Mouse (Mus musculus) CD4-positive helper T cell, adult 2 months (primary cell): ENCODE data around the gene 2610318N02Rik.

Experiments
- DNase-seq: peaks from one replicate; pipeline ENCODE4 v3.0.0-alpha.2; 2012; ENCODE audit warnings: low read depth, missing footprints, low spot score

The 2610318N02Rik gene

GRCm38 (mm10) chr16:17110771-17111743 is 13.9 kb downstream of the 2610318N02Rik start, which contains the start of gene Ppil2:
Gene Ppil2, minus strand, starts transcription at chr16:17111257.
- DNase-seq = peak; percentile 79

GRCm38 (mm10) chr16:17104600-17104999 is 20.4 kb downstream of the 2610318N02Rik start:
- no peak for DNase-seq

GRCm38 (mm10) chr16:17102630-17103220 is 22.2 kb downstream of the 2610318N02Rik start:
- DNase-seq = no peak

GRCm38 (mm10) chr16:17096938-17097337 is 28.0 kb downstream of the 2610318N02Rik start:
- no peak for DNase-seq

GRCm38 (mm10) chr16:17088346-17088745 is 36.6 kb downstream of the 2610318N02Rik start:
- DNase-seq = no peak

- DNase-seq = no peak
Measured at GRCm38 (mm10) chr16:17086669-17087193, 38.2 kb downstream of the 2610318N02Rik start.

- DNase-seq = no peak
Measured at GRCm38 (mm10) chr16:17086241-17086640, 38.7 kb downstream of the 2610318N02Rik start.

- peak; percentile 24 for DNase-seq
Measured at GRCm38 (mm10) chr16:17085636-17086035, 39.3 kb downstream of the 2610318N02Rik start.

- DNase-seq = no peak
Measured at GRCm38 (mm10) chr16:17082121-17082792, 42.7 kb downstream of the 2610318N02Rik start.

- DNase-seq = no peak
Measured at GRCm38 (mm10) chr16:17078101-17078500, 46.9 kb downstream of the 2610318N02Rik start.

GRCm38 (mm10) chr16:17076869-17077268 is 48.1 kb downstream of the 2610318N02Rik start:
- DNase-seq = no peak

- peak; percentile 15 for DNase-seq
Measured at GRCm38 (mm10) chr16:17076301-17076700, 48.7 kb downstream of the 2610318N02Rik start.

GRCm38 (mm10) chr16:17073000-17073399 is 52.0 kb downstream of the 2610318N02Rik start:
- DNase-seq = no peak

- no peak for DNase-seq
Measured at GRCm38 (mm10) chr16:17070716-17071115, 54.3 kb downstream of the 2610318N02Rik start.

GRCm38 (mm10) chr16:17069511-17070443 is 55.2 kb downstream of the 2610318N02Rik start, which contains the start of gene Ypel1:
Gene Ypel1, plus strand, starts transcription at chr16:17069696.
- DNase-seq = peak; percentile 79

- DNase-seq = no peak
Measured at GRCm38 (mm10) chr16:17067552-17067951, 57.4 kb downstream of the 2610318N02Rik start.
